Mouse (Mus musculus): Measurements from ENCODE around the gene Cdyl.
A peak's percentile ranks its signal among the peaks of the same experiment; 100 is the strongest.

Gene Cdyl

GRCm38 (mm10) chr13:35840102-35840501 is 180.5 kb downstream of the Cdyl start:
- no peak for DNase-seq (ENCODE audit: low spot score)

DNA sequence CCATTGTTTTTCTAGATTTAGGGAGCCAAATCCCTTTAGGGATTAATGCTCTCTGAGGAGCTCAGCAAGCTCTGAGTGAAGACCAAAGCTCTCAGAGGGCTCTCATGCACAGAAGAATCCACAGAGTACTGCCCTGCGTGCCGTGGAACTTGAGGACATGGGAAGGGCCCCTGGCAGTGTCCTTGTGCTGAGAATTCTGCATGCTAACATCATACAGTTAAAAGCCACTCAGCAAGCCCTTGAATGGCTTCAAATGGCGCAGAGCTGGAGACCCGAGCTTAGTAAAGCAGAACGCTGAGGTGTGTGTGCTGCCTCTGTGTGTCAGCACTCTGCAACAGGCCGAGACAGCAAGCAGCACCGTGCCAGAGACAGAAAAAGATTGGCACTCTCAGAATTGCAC is 183.8 kb downstream of the Cdyl start:
- no peak for DNase-seq (ENCODE audit: low spot score)

- no peak for DNase-seq (ENCODE audit: low spot score)
Measured at GRCm38 (mm10) chr13:35845306-35845705, 185.7 kb downstream of the Cdyl start.

DNA sequence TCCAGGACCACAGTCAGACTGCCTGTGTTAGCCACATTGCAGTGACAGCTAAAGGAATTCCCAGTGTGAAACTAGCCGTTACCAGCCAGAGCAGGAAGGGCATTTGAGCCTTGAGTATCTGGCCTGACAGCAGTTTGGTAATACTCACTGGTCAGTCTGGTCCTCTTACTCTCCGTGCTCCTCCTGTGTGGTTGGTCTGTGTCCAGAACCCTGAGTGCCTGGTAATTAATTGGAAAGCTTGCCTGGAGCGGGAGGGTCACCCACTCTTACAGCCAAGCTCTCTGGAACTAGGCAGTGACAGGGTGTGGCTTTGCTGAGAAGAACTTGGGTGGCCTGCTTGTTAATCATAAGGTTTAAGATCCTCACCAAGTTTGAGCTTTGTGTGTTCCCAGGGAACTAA is 189.1 kb downstream of the Cdyl start:
- DNase-seq (ENCODE audit: low spot score): no peak

DNA sequence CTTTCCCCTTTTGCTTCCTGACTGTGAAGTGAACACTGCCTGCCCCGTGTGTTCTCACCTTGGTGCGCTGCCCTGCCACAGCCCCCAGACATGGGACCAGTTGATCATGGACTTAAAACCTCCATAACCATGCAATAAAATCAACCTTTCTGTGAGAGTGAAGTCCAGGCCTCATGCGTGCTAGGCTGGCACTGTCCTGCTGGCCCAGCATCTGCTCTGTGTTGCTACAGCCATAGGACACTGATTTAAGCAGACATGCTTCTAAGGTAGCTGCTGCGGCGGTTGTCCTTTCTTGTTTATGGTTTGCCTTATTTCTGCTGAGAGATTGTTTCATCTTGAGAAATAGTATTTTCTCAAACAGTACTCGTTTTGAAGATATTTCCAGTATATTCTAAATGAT is 191.9 kb downstream of the Cdyl start:
- no peak for DNase-seq (ENCODE audit: low spot score)

DNA sequence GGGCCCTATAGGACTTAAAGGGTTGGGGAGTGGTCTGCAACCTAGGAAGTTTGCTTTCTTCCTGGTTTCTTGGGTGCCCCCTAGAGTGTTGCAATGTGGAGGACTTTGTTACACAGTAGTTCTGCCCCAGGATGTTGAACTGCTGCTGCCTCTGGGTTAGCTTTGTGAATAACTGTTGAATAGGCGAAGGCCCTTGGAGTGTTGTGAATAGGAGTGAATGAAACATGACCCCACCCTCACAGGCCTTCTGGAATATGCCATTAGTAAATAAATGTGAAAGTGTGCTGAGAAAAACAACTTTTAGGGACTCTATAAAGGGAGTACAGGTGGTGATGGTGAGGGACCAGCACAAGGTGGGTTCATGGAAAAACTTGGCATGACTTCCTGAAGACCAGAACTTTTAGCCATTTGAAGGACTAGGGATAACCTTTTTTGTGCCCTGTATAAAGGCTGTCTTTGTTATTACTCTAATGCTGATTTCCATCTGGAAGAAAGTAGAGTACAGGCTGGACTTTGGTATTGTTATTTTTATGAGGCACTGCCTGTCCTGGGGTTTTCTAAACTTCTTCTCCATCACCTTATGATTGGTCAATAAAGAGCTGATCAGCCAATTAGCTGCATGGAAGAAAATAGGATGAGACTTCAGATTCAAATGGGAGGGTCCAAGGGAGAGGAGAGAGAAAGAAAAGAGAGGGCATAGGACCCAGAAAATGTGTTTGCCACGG is 193.4 kb downstream of the Cdyl start:
- no peak for DNase-seq (ENCODE audit: low spot score)

DNA sequence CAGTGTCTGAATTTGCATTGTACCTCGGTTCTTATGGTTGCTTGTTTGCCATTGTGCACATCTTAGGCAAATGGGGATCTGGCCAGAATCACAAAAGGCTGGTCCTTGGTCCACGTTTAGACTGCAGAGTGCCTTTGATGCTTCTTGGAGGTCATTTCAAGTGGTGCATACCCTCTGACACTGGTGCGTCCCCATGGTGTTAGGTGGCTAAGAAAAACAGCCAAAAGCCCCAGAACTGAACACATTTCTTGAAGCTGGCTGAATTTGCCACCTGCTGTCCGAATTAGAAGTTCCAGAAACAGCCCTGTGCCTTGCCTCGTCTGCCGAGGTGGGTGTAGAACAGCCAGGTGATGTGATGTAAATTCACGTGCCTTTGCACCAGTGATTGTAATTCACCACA is 197.9 kb downstream of the Cdyl start:
- DNase-seq (ENCODE audit: low spot score): no peak

- DNase-seq (ENCODE audit: low spot score): no peak
Measured at GRCm38 (mm10) chr13:35860916-35861315, 201.3 kb downstream of the Cdyl start.

DNA sequence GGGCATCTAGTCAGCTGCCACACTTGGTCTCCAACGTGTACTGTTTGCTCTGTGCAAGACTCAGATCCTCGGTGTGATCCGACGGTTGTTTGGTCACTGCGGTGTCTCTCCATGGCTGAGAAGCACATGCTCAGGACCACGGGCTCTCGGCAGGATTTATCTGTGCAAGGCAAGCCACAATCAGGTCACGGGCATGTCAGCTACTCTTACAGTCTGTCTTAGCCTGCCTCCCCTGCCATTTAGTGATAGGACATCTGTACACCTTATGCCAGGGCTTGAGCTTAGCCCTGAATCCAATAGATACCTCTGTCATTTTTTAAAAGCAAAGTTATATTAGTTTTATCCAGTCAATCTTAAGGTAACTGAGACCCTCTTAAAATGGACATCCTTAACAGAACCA is 211.0 kb downstream of the Cdyl start:
- DNase-seq (ENCODE audit: low spot score): no peak

GRCm38 (mm10) chr13:35871107-35871506 is 211.5 kb downstream of the Cdyl start:
- no peak for DNase-seq (ENCODE audit: low spot score)

- no peak for DNase-seq (ENCODE audit: low spot score)
Measured at GRCm38 (mm10) chr13:35875396-35875795, 215.8 kb downstream of the Cdyl start.

DNA sequence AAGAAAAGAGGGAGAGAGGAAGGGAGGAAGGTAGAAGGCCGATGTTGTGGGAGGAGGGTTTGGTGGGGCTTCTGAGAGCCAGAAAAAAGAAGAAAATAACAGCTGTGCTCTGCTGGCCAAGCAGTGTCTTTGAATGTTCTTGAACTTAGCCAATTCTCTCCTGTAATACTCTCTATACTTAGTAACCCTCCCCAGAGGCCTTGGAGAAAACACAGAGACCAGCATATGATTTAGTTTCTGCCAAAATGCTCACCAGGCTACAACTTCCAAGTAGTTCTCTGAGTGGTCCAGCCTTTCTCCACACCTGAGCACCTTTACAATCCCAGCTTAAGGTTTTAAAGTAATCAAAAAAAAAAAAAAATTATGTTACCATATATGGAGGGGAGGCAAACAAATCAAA is 218.6 kb downstream of the Cdyl start:
- DNase-seq (ENCODE audit: low spot score): no peak

GRCm38 (mm10) chr13:35879068-35879467 is 219.4 kb downstream of the Cdyl start:
- DNase-seq (ENCODE audit: low spot score): no peak

GRCm38 (mm10) chr13:35879519-35879918 is 219.9 kb downstream of the Cdyl start:
- DNase-seq (ENCODE audit: low spot score): no peak

DNA sequence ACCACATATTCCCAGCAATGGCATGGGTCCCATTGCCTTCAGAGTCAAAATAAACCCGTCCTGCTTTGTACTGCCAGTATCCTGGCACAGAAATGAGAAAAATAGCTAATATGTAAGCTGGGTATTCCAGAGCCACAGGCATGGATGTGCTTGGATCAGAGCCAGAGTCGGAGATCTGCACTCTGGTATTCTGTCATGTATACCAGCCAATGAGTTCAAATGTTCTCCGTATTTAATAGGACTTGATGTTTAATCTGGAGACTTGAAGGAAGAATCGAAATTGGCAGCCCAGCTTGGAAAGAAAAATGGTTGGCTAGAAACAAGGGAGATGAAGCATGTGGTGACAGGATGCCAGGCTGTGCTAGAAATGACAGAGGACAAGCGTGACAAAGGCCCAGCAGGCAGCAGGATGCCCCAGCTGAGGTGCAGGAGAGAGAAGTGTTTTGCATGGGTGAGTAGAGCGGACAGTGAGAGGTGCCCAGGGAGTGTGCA is 221.0 kb downstream of the Cdyl start:
- no peak for DNase-seq (ENCODE audit: low spot score)

- DNase-seq (ENCODE audit: low spot score): peak; percentile 20
Measured at GRCm38 (mm10) chr13:35886121-35886725, 226.6 kb downstream of the Cdyl start.

DNA sequence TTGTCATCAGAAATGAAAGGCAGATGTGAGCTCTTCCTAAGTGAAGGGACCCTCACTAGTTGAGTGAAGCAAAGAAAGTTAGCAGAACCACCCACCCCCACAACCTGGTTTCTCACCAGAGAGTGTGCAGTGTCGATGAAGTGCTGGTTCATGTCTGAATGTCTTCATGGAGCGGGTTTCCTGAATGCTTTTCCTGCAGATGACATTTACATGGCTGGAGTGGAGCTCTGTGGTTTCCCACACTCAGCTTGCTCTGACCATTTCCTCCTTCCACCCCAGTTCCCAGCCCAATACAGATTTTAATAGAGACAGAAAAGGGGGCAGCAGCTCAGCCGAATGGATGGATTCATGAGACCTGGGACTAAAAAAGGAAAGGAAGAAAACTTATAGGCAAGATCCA is 233.2 kb downstream of the Cdyl start:
- no peak for DNase-seq (ENCODE audit: low spot score)

GRCm38 (mm10) chr13:35905378-35905777 is 245.7 kb downstream of the Cdyl start:
- DNase-seq (ENCODE audit: low spot score): no peak

DNA sequence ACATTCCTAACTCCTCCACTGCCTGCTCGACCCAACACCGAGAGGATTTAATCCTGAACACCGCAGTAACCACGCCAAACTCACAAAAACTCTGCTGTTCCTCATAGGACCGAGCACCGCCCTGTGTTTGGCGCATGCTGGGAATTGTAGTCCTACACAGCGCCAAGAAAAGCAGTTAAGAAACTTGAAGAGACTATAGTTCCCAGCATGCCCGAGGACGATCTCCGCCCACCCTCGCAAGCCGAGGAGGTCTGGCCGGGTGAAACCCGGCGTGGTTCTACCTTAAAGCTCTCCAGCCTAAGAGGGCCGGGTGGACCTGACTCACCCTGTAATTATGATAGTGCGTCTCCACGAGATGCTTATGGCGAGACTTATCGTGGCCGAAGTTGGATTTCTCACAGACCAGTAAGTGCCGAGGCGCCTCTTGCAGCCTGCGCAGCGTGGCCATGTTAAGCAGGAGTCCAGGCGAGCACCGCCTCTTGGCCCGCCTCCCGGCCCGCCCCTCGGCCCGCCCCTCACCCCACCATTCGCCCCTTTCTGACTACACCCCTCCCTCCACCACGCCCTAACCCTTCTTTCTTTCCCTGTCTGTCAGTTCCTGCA is 246.3 kb downstream of the Cdyl start, which contains the start of gene Rpp40:
Gene Rpp40, minus strand, starts transcription at position 481 of the 603 bp plus-strand sequence.
- DNase-seq (ENCODE audit: low spot score): peak; percentile 76

GRCm38 (mm10) chr13:35911476-35911875 is 251.8 kb downstream of the Cdyl start:
- no peak for DNase-seq (ENCODE audit: low spot score)
